Mouse (Mus musculus) heart, postnatal 0 days (tissue): Measurements from ENCODE around the gene Parp14. TPM values are rescaled to one million over a fixed set of nuclear protein-coding genes. Genes with fewer than 3 reads are reported as not detected.

Source experiments
- ATAC-seq: fragments of 200-750 bp; cut with Nextera tagmentation; 2 replicates; pipeline ENCODE4 v1.8.0; 2017; ENCODE audit warnings: low read depth, moderate number of reproducible peaks, moderate library complexity; ENCODE audit not compliant: insufficient read depth
- DNase-seq: peaks from one replicate; pipeline ENCODE4 v3.0.0-alpha.2; 2016; ENCODE audit warnings: low spot score
- H3K27ac ChIP-seq: fragments of 300-500 bp; sonication (generic); 2 replicates; pipeline ENCODE4 v1.5.1; 2014; ENCODE audit warnings: low read depth, mild to moderate bottlenecking
- H3K27me3 ChIP-seq: fragments of 300-500 bp; sonication (generic); 2 replicates; pipeline ENCODE4 v1.6.1; 2014; ENCODE audit warnings: low read length, mixed read lengths; ENCODE audit not compliant: control insufficient read depth, insufficient read depth
- H3K36me3 ChIP-seq: fragments of 300-500 bp; sonication (generic); replicated peaks from 2 replicates; pipeline ENCODE4 v1.6.1; 2014; ENCODE audit warnings: low read length, mixed read lengths; ENCODE audit not compliant: control insufficient read depth, insufficient read depth
- H3K4me1 ChIP-seq: fragments of 300-500 bp; sonication (generic); 2 replicates; pipeline ENCODE4 v1.6.1; 2014; ENCODE audit warnings: antibody characterized with exemption; ENCODE audit not compliant: control insufficient read depth, insufficient read depth
- H3K4me2 ChIP-seq: fragments of 300-500 bp; sonication (generic); 2 replicates; pipeline ENCODE4 v1.6.1; 2014; ENCODE audit warnings: low read depth, mild to moderate bottlenecking, low read length, moderate library complexity
- H3K4me3 ChIP-seq: fragments of 300-500 bp; sonication (generic); 2 replicates; pipeline ENCODE4 v1.5.1; 2014; ENCODE audit warnings: low read depth, low read length
- H3K9ac ChIP-seq: fragments of 300-500 bp; sonication (generic); replicated peaks from 2 replicates; pipeline ENCODE4 v1.6.1; 2014; ENCODE audit warnings: low read depth, low read length, mixed read lengths
- H3K9me3 ChIP-seq: fragments of 300-500 bp; sonication (generic); replicated peaks from 2 replicates; pipeline ENCODE4 v1.6.1; 2016; ENCODE audit warnings: low read length; ENCODE audit not compliant: control insufficient read depth
- CTCF ChIP-seq: IDR thresholded peaks from 2 replicates; pipeline ENCODE4 v1.5.1; 2016; ENCODE audit warnings: antibody characterized with exemption, control low read depth, low read depth
- EP300 ChIP-seq: IDR thresholded peaks from 2 replicates; pipeline ENCODE4 v1.6.1; 2016; ENCODE audit warnings: antibody characterized with exemption, low read depth
- WGBS: fragments of 180-500 bp; shearing (Covaris S2); extraction: QIAGEN DNeasy Blood & Tissue Kit; methylation state at CpG from one replicate; pipeline ENCODE4 v1.1.7; 2014; 5-methylcytosine and 5-hydroxymethylcytosine counted together
- polyA plus RNA-seq: library from polyadenylated mRNA; unstranded; fragments of >200 nt; fragmentation: Nextera tagmentation; extraction: Ambion mirVana; gene quantifications from 2 replicates; pipeline ENCODE4 v1.2.1, GENCODE M21; 2015
- total RNA-seq: library from RNA; depleted of rRNA; stranded (reverse); fragments of >200 nt; gene quantifications from 2 replicates; pipeline ENCODE4 v1.2.3, GENCODE M21; 2014; ENCODE audit warnings: low replicate concordance; rRNA removed

Gene Parp14
- total RNA-seq (2.9 and 3.5 TPM in 2 replicates), polyA plus RNA-seq (1.1 and 1.4 TPM in 2 replicates)

GRCm38 (mm10) chr16:35871048-35871851 lies at the start of gene Parp14:
TSS of gene Parp14 (minus strand) at chr16:35871544.
- H3K4me2 ChIP-seq: peak within 1 kb of the TSS; percentile 64
- H3K27me3 ChIP-seq: 0 out of 2 replicates have a peak, but pooled peaks cover 10% of the 10 kb centered on the region
- TF ChIP-seq CTCF (no peak), EP300 (no peak)
- H3K4me3 ChIP-seq: peak within 1 kb of the TSS; percentile 65
- H3K27ac ChIP-seq: peak within 1 kb of the TSS; percentile 61
- no peaks in the 10 kb centered on the region for H3K36me3 ChIP-seq
- H3K9ac ChIP-seq: peak within 1 kb of the TSS; percentile 71
- peak; percentile 30; the same call in 1 of the 2 replicates for ATAC-seq
- peak; percentile 37 for DNase-seq
- peaks cover 9% of the 10 kb centered on the region for H3K4me1 ChIP-seq
- WGBS: 1% methylated on average over 38 of the region's 38 CpGs
- no peaks in the 10 kb centered on the region for H3K9me3 ChIP-seq

- H3K9me3 ChIP-seq: no peaks in the 10 kb centered on the region
- H3K4me1 ChIP-seq: peaks cover 7% of the 10 kb centered on the region; the same call in 1 of the 2 replicates
- H3K36me3 ChIP-seq: no peaks in the 10 kb centered on the region
- 78% methylated on average over 6 of the region's 6 CpGs for WGBS
- DNase-seq (no peak), ATAC-seq (no peak)
- no peak overlapping the region for H3K4me2 ChIP-seq
- H3K27me3 ChIP-seq: no peaks in the 10 kb centered on the region
- no peak overlapping the region for H3K27ac ChIP-seq
- H3K4me3 ChIP-seq: no peak overlapping the region
- TF ChIP-seq CTCF (no peak), EP300 (no peak)
- no peak overlapping the region for H3K9ac ChIP-seq
These were observed 47.6 kb upstream of the Parp14 start for GRCm38 (mm10) chr16:35918721-35919543.

- WGBS: 65% methylated on average over 5 of the region's 5 CpGs
- DNase-seq (no peak), ATAC-seq (no peak)
- no peaks in the 10 kb centered on the region for H3K9me3 ChIP-seq
- peaks cover 7% of the 10 kb centered on the region; the same call in 1 of the 2 replicates for H3K4me1 ChIP-seq
- no peak overlapping the region for H3K9ac ChIP-seq
- no peak for TF ChIP-seq CTCF
- TF ChIP-seq EP300: no peak
- H3K4me3 ChIP-seq: no peak overlapping the region
- no peak overlapping the region for H3K4me2 ChIP-seq
- H3K27me3 ChIP-seq: no peaks in the 10 kb centered on the region
- H3K36me3 ChIP-seq: no peaks in the 10 kb centered on the region
- 0 out of 2 replicates have a peak overlapping the region, but pooled peaks have one; percentile 26 for H3K27ac ChIP-seq
These were observed 43.0 kb upstream of the Parp14 start for GRCm38 (mm10) chr16:35914301-35914700.

GRCm38 (mm10) chr16:35913526-35913925 lies 42.2 kb upstream of the Parp14 start:
- H3K27ac ChIP-seq: no peak overlapping the region
- TF ChIP-seq EP300 (no peak), CTCF (peak; percentile 46)
- no peak overlapping the region for H3K4me2 ChIP-seq
- H3K27me3 ChIP-seq: no peaks in the 10 kb centered on the region
- ATAC-seq (no peak), DNase-seq (no peak)
- H3K4me3 ChIP-seq: no peak overlapping the region
- no peaks in the 10 kb centered on the region for H3K9me3 ChIP-seq
- no peaks in the 10 kb centered on the region for H3K36me3 ChIP-seq
- 74% methylated on average over 1 of the region's 1 CpGs for WGBS
- no peak overlapping the region for H3K9ac ChIP-seq
- H3K4me1 ChIP-seq: peaks cover 7% of the 10 kb centered on the region; the same call in 1 of the 2 replicates

GRCm38 (mm10) chr16:35911449-35911848 lies 40.1 kb upstream of the Parp14 start:
- H3K36me3 ChIP-seq: no peaks in the 10 kb centered on the region

More at GRCm38 (mm10) chr16:35911449-35911848, 40.1 kb upstream of the Parp14 start:
- 32% methylated on average over 3 of the region's 3 CpGs for WGBS
- H3K9me3 ChIP-seq: no peaks in the 10 kb centered on the region
- no peak overlapping the region for H3K4me3 ChIP-seq
- H3K4me1 ChIP-seq: peaks cover 15% of the 10 kb centered on the region; the same call in 1 of the 2 replicates
- H3K4me2 ChIP-seq: no peak overlapping the region
- DNase-seq (no peak), ATAC-seq (no peak)
- no peak for TF ChIP-seq CTCF
- no peak for TF ChIP-seq EP300
- H3K27ac ChIP-seq: no peak overlapping the region
- H3K27me3 ChIP-seq: no peaks in the 10 kb centered on the region
- H3K9ac ChIP-seq: no peak overlapping the region
